In genomic region chr4:149462305-149462971, GRCm38 (mm10) we compare ENCODE assay signal across 29 mouse cellular contexts. TPM values are rescaled to one million over a fixed set of nuclear protein-coding genes. Genes with fewer than 3 reads are reported as not detected.
A peak's percentile ranks its signal among the peaks of the same experiment; 100 is the strongest.
DNase-seq lines count a peak whose midpoint lies in the region; ATAC-seq and TF ChIP-seq lines count a peak whose summit lies in the region.
"Had no signal": no experiment of that assay in that cellular context is flagged by ENCODE, and none has a peak within 500 bp of the region (broad histone marks: within the 10 kb centered on the region; RNA-seq: fewer than 3 reads in every experiment).

No protein-coding gene starts in this region.

- no peak for ATAC-seq in heart, postnatal 0 days (ENCODE audit: insufficient read depth, low read depth)
- peak; percentile 55 for ATAC-seq in granulocyte monocyte progenitor cell, adult 5-6 weeks (replicated peaks; ENCODE audit: poor library complexity, severe bottlenecking)
- peak; percentile 61; the same call in 1 of the 2 replicates for ATAC-seq in monocyte, adult 5-6 weeks (replicated peaks; ENCODE audit: insufficient number of reproducible peaks, low FRiP score, low TSS enrichment, poor library complexity, severe bottlenecking)
- ATAC-seq in lung, postnatal 0 days, result no peak
- ATAC-seq: activated CD4-positive, CD25-positive, alpha-beta regulatory T cell, adult 4 months; forebrain, embryonic 13.5 days; forebrain, embryonic 16.5 days; inflammation-experienced regulatory T-cells, adult 6 months; intestine, embryonic 16.5 days had no signal

- WGBS in cerebellum, adult 2 months, result 65% methylated on average over 6 of the region's 6 CpGs
- 70% methylated on average over 6 of the region's 6 CpGs for WGBS in heart, postnatal 0 days
- WGBS in lung, postnatal 0 days, result 69% methylated on average over 6 of the region's 6 CpGs

- no peak for TF ChIP-seq POLR2A in cerebellum, adult 2 months (IDR thresholded peaks at IDR 0.05; ENCODE audit: borderline replicate concordance, insufficient read depth, low read length)

- DNase-seq in cerebellum, adult 2 months, result no peak
- no peak for DNase-seq in cerebellum, postnatal 10 days
- no peak for DNase-seq in heart, postnatal 0 days (ENCODE audit: low spot score)
- DNase-seq in heart, postnatal 14 days, result no peak
- DNase-seq in lung, postnatal 0 days (ENCODE audit: low spot score), result no peak
- no peak for DNase-seq in frontal cortex, adult 2 months (ENCODE audit: extremely low spot score in 1 of 2, low spot score in 1 of 2)
- DNase-seq: adrenal gland, postnatal 10 days; gastrocnemius, adult 2 months; gastrocnemius, postnatal 14 days; kidney, adult 18-20 months had no signal

- no peak for TF ChIP-seq CTCF in cerebellum, adult 2 months (IDR thresholded peaks at IDR 0.05; ENCODE audit: borderline replicate concordance, insufficient read depth, low read depth, low read length)
- TF ChIP-seq CTCF in heart, postnatal 0 days (IDR thresholded peaks at IDR 0.05; ENCODE audit: low read depth), result no peak
- no peak for TF ChIP-seq CTCF in lung, postnatal 0 days (IDR thresholded peaks at IDR 0.05)

- H3K4me1 ChIP-seq in cerebellum, adult 2 months (ENCODE audit: control insufficient read depth, insufficient read depth, low read length), result peaks cover 27% of the 10 kb centered on the region
- H3K4me1 ChIP-seq in heart, postnatal 0 days (ENCODE audit: control insufficient read depth, insufficient read depth), result peaks cover 3% of the 10 kb centered on the region; the same call in 1 of the 2 replicates
- no peaks in the 10 kb centered on the region for H3K4me1 ChIP-seq in lung, postnatal 0 days (ENCODE audit: insufficient read depth, low read depth, low read length)
- H3K4me1 ChIP-seq: forebrain, embryonic 10.5 days had no signal

- H3K4me2 ChIP-seq in heart, postnatal 0 days (ENCODE audit: low read depth, low read length), result no peak overlapping the region
- no peak overlapping the region for H3K4me2 ChIP-seq in lung, postnatal 0 days (replicated peaks; ENCODE audit: low read depth, low read length)
- H3K4me2 ChIP-seq: forebrain, embryonic 13.5 days; heart, embryonic 11.5 days; hindbrain, embryonic 13.5 days had no signal

- no peak overlapping the region for H3K9ac ChIP-seq in heart, postnatal 0 days (replicated peaks; ENCODE audit: low read depth, low read length)
- H3K9ac ChIP-seq in lung, postnatal 0 days (replicated peaks; ENCODE audit: low read depth), result no peak overlapping the region
- H3K9ac ChIP-seq: forebrain, embryonic 13.5 days; hindbrain, embryonic 13.5 days had no signal

- H3K36me3 ChIP-seq in heart, postnatal 0 days (replicated peaks; ENCODE audit: control insufficient read depth, insufficient read depth, low read length), result no peaks in the 10 kb centered on the region
- H3K36me3 ChIP-seq in lung, postnatal 0 days (ENCODE audit: insufficient read depth, low read length), result no peaks in the 10 kb centered on the region

- TF ChIP-seq EP300 in heart, postnatal 0 days (IDR thresholded peaks at IDR 0.05; ENCODE audit: low read depth), result no peak
- TF ChIP-seq EP300 in lung, postnatal 0 days (IDR thresholded peaks at IDR 0.05), result no peak

- no peaks in the 10 kb centered on the region for H3K9me3 ChIP-seq in heart, postnatal 0 days (replicated peaks; ENCODE audit: control insufficient read depth, low read length)
- H3K9me3 ChIP-seq in lung, postnatal 0 days (ENCODE audit: low read length), result no peaks in the 10 kb centered on the region
- H3K9me3 ChIP-seq: forebrain, embryonic 10.5 days; forebrain, embryonic 13.5 days; hindbrain, embryonic 10.5 days; hindbrain, embryonic 13.5 days had no signal

- peak overlapping the region; percentile 29 for H3K4me3 ChIP-seq in cerebellum, adult 2 months (replicated peaks; ENCODE audit: insufficient read depth, low read depth, low read length)
- H3K4me3 ChIP-seq in heart, postnatal 0 days (ENCODE audit: low read depth, low read length), result no peak overlapping the region
- H3K4me3 ChIP-seq in lung, postnatal 0 days (ENCODE audit: low read depth, low read length), result no peak overlapping the region
- H3K4me3 ChIP-seq: forebrain, embryonic 10.5 days; forebrain, embryonic 13.5 days; gastrocnemius, adult 2 months; hindbrain, embryonic 10.5 days; hindbrain, embryonic 13.5 days had no signal

- intact Hi-C loops in heart, postnatal 14 days (cut with DNase I), result no loop called here

- no peaks in the 10 kb centered on the region for H3K27me3 ChIP-seq in cerebellum, adult 2 months (ENCODE audit: control insufficient read depth, insufficient read depth, low read length)
- no peaks in the 10 kb centered on the region for H3K27me3 ChIP-seq in heart, postnatal 0 days (ENCODE audit: control insufficient read depth, insufficient read depth, low read length)
- no peaks in the 10 kb centered on the region for H3K27me3 ChIP-seq in lung, postnatal 0 days (replicated peaks; ENCODE audit: insufficient read depth, low read length)
- H3K27me3 ChIP-seq: forebrain, embryonic 13.5 days; hindbrain, embryonic 13.5 days had no signal

- peak overlapping the region; percentile 96 for H3K27ac ChIP-seq in cerebellum, adult 2 months (ENCODE audit: insufficient read depth, low read length)
- 0 out of 2 replicates have a peak overlapping the region, but pooled peaks have one; percentile 1 for H3K27ac ChIP-seq in heart, postnatal 0 days (ENCODE audit: low read depth)
- no peak overlapping the region for H3K27ac ChIP-seq in lung, postnatal 0 days (ENCODE audit: low read length)
- H3K27ac ChIP-seq: forebrain, embryonic 10.5 days; forebrain, embryonic 13.5 days; hindbrain, embryonic 10.5 days; hindbrain, embryonic 13.5 days had no signal

RNA-seq across cellular contexts. Expression of gene Rbp7, which starts 7.7 kb away (rescaled TPM):
- polyA plus RNA-seq in cerebellum, adult 2 months (2012; rRNA removed), result 0.54 and 0.74 TPM in 2 replicates
- 2.2 and 6.0 TPM in 2 replicates for total RNA-seq in heart, postnatal 0 days (2014; rRNA removed; ENCODE audit: low replicate concordance)
- polyA plus RNA-seq in heart, postnatal 0 days (2015; fragmentation: Nextera tagmentation; extraction: Ambion mirVana), result 64.1 and 74.2 TPM in 2 replicates
- 10 to 100 TPM; 75.7 to 77.1 TPM for total RNA-seq in heart, postnatal 14 days (2021)
- 0.51 TPM in 1 of 2 replicates, not detected in the other for total RNA-seq in granulocyte monocyte progenitor cell, adult 5-6 weeks (2014; fragmentation: Nextera tagmentation)
- total RNA-seq in granulocyte monocyte progenitor cell, adult 5-6 weeks (2017), result not detected in 2 replicates
- not detected in 3 replicates for total RNA-seq in monocyte, adult 5-6 weeks (2017)
- 1.4 and 1.8 TPM in 2 replicates for polyA plus RNA-seq in lung, postnatal 0 days (2015; fragmentation: Nextera tagmentation; extraction: Ambion mirVana)
- 0.67 and 0.82 TPM in 2 replicates for polyA plus RNA-seq in frontal cortex, adult 2 months (2012; rRNA removed)
- polyA plus RNA-seq: activated CD4-positive, CD25-positive, alpha-beta regulatory T cell, adult 4 months; embryonic facial prominence, embryonic 11.5 days; forebrain, embryonic 10.5 days; forebrain, embryonic 13.5 days; forebrain, embryonic 16.5 days; hindbrain, embryonic 10.5 days; hindbrain, embryonic 13.5 days; hindbrain, embryonic 16.5 days; inflammation-experienced regulatory T-cells, adult 6 months had no signal

RNA-seq across cellular contexts. Expression of gene Tmem274, which starts 14.7 kb away (rescaled TPM):
- 0.41 and 0.51 TPM in 2 replicates for polyA plus RNA-seq in cerebellum, adult 2 months (2012; rRNA removed)
- total RNA-seq in heart, postnatal 0 days (2014; rRNA removed; ENCODE audit: low replicate concordance), result not detected in 2 replicates
- 0.19 and 0.21 TPM in 2 replicates for polyA plus RNA-seq in heart, postnatal 0 days (2015; fragmentation: Nextera tagmentation; extraction: Ambion mirVana)
- total RNA-seq in heart, postnatal 14 days (2021), result not detected
- not detected in 2 replicates for total RNA-seq in granulocyte monocyte progenitor cell, adult 5-6 weeks (2014; fragmentation: Nextera tagmentation)
- not detected in 2 replicates for total RNA-seq in granulocyte monocyte progenitor cell, adult 5-6 weeks (2017)
- not detected in 3 replicates for total RNA-seq in monocyte, adult 5-6 weeks (2017)
- not detected in 2 replicates for polyA plus RNA-seq in lung, postnatal 0 days (2015; fragmentation: Nextera tagmentation; extraction: Ambion mirVana)
- polyA plus RNA-seq in frontal cortex, adult 2 months (2012; rRNA removed), result not detected in 2 replicates
- total RNA-seq: adrenal gland, postnatal 10 days; adrenal gland, postnatal 4 days; ES-E14; gastrocnemius, adult 2 months; gastrocnemius, postnatal 14 days; gastrocnemius, postnatal 4 days; heart, adult 18-20 months; heart, postnatal 36 days had no signal
- polyA plus RNA-seq: embryonic facial prominence, embryonic 11.5 days; embryonic facial prominence, embryonic 14.5 days; forebrain, embryonic 16.5 days; heart, embryonic 11.5 days; hindbrain, embryonic 13.5 days; hindbrain, embryonic 16.5 days had no signal

RNA-seq across cellular contexts. Expression of gene Nmnat1, which starts 22.6 kb away (rescaled TPM):
- polyA plus RNA-seq in cerebellum, adult 2 months (2012; rRNA removed), result 11.2 and 11.6 TPM in 2 replicates
- total RNA-seq in heart, postnatal 0 days (2014; rRNA removed; ENCODE audit: low replicate concordance), result 15.3 and 15.9 TPM in 2 replicates
- polyA plus RNA-seq in heart, postnatal 0 days (2015; fragmentation: Nextera tagmentation; extraction: Ambion mirVana), result 14.4 and 16.8 TPM in 2 replicates
- total RNA-seq in heart, postnatal 14 days (2021), result 10 to 100 TPM; 20.8 to 23.4 TPM
- 5.0 and 7.0 TPM in 2 replicates for total RNA-seq in granulocyte monocyte progenitor cell, adult 5-6 weeks (2014; fragmentation: Nextera tagmentation)
- 10.3 and 11.5 TPM in 2 replicates for total RNA-seq in granulocyte monocyte progenitor cell, adult 5-6 weeks (2017)
- total RNA-seq in monocyte, adult 5-6 weeks (2017), result 4.4 to 8.3 TPM (median 8.2 TPM) in 3 replicates
- 6.3 TPM in 2 replicates for polyA plus RNA-seq in lung, postnatal 0 days (2015; fragmentation: Nextera tagmentation; extraction: Ambion mirVana)
- 8.1 and 8.4 TPM in 2 replicates for polyA plus RNA-seq in frontal cortex, adult 2 months (2012; rRNA removed)

RNA-seq across cellular contexts. Expression of gene Lzic, which starts 22.6 kb away (rescaled TPM):
- polyA plus RNA-seq in cerebellum, adult 2 months (2012; rRNA removed), result 14.2 and 15.3 TPM in 2 replicates
- 33.7 and 34.8 TPM in 2 replicates for total RNA-seq in heart, postnatal 0 days (2014; rRNA removed; ENCODE audit: low replicate concordance)
- polyA plus RNA-seq in heart, postnatal 0 days (2015; fragmentation: Nextera tagmentation; extraction: Ambion mirVana), result 27.2 and 28.4 TPM in 2 replicates
- total RNA-seq in heart, postnatal 14 days (2021), result 10 to 100 TPM; 55.4 to 55.8 TPM
- 25.3 and 25.6 TPM in 2 replicates for total RNA-seq in granulocyte monocyte progenitor cell, adult 5-6 weeks (2014; fragmentation: Nextera tagmentation)
- total RNA-seq in granulocyte monocyte progenitor cell, adult 5-6 weeks (2017), result 49.2 and 96.4 TPM in 2 replicates
- 10.3 to 60.8 TPM (median 52.7 TPM) in 3 replicates for total RNA-seq in monocyte, adult 5-6 weeks (2017)
- 19.8 and 23.0 TPM in 2 replicates for polyA plus RNA-seq in lung, postnatal 0 days (2015; fragmentation: Nextera tagmentation; extraction: Ambion mirVana)
- 16.0 and 16.7 TPM in 2 replicates for polyA plus RNA-seq in frontal cortex, adult 2 months (2012; rRNA removed)

RNA-seq across cellular contexts. Expression of gene Ube4b, which starts 35.9 kb away (rescaled TPM):
- polyA plus RNA-seq in cerebellum, adult 2 months (2012; rRNA removed), result 123 and 132 TPM in 2 replicates
- 56.4 and 70.5 TPM in 2 replicates for total RNA-seq in heart, postnatal 0 days (2014; rRNA removed; ENCODE audit: low replicate concordance)
- 17.6 and 20.2 TPM in 2 replicates for polyA plus RNA-seq in heart, postnatal 0 days (2015; fragmentation: Nextera tagmentation; extraction: Ambion mirVana)
- 10 to 100 TPM; 46.3 to 58.6 TPM for total RNA-seq in heart, postnatal 14 days (2021)
- 58.4 and 58.8 TPM in 2 replicates for total RNA-seq in granulocyte monocyte progenitor cell, adult 5-6 weeks (2014; fragmentation: Nextera tagmentation)
- total RNA-seq in granulocyte monocyte progenitor cell, adult 5-6 weeks (2017), result 28.7 and 38.6 TPM in 2 replicates
- 19.5 to 29.6 TPM (median 20.9 TPM) in 3 replicates for total RNA-seq in monocyte, adult 5-6 weeks (2017)
- polyA plus RNA-seq in lung, postnatal 0 days (2015; fragmentation: Nextera tagmentation; extraction: Ambion mirVana), result 14.2 and 15.1 TPM in 2 replicates
- polyA plus RNA-seq in frontal cortex, adult 2 months (2012; rRNA removed), result 95.4 and 101 TPM in 2 replicates

Comparison
In these comparisons a context has a peak if more than half of its experiments do, and no peak if none do; other contexts are left out.
1. RNA of gene Rbp7, which starts 7.7 kb away (total RNA-seq): 75.7 to 77.1 TPM in heart, postnatal 14 days; 2.2 to 6.0 TPM in heart, postnatal 0 days, 0.51 TPM in granulocyte monocyte progenitor cell, adult 5-6 weeks and not detected in monocyte, adult 5-6 weeks; every median in the first group is over 10 times any median in the second.
2. ATAC-seq: peak in granulocyte monocyte progenitor cell, adult 5-6 weeks (single experiment) and monocyte, adult 5-6 weeks (single experiment); none in heart, postnatal 0 days (single experiment) and lung, postnatal 0 days (single experiment).